ENCODE assay signal across 17 mouse cellular contexts in the genomic region with DNA sequence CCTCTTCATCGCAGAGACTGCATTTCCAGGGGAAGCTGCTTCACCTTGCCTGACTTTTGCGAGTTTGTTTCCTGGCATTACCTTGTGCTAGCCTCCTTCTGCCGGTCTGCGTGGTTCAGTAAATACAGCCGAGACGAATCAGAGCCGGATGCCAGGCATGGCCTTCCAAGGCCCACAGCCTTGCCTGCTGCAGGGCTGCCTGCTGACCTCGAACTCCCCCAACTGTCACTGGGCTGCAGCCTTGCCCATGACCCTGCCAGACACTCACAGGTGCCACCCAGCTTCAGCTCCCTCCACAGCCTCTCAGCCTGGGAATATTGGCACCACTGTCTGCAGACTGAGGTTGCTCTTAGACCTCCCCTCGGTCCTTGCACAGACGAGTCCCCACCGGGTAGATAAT. TPM values are rescaled to one million over a fixed set of nuclear protein-coding genes. Genes with fewer than 3 reads are reported as not detected.
"Had no signal": no experiment of that assay in that cellular context is flagged by ENCODE, and none has a peak within 500 bp of the region (broad histone marks: within the 10 kb centered on the region; RNA-seq: fewer than 3 reads in every experiment).

No protein-coding gene starts in this region.

- H3K4me3 ChIP-seq: left cerebral cortex, adult 2 months; limb, embryonic 12.5 days; liver, embryonic 13.5 days; lung, embryonic 15.5 days; megakaryocyte, embryonic 14.5 days; midbrain, embryonic 12.5 days had no signal

- H3K36me3 ChIP-seq: limb, embryonic 12.5 days; liver, embryonic 13.5 days; lung, embryonic 15.5 days; midbrain, embryonic 12.5 days had no signal

- H3K27me3 ChIP-seq: limb, embryonic 12.5 days; liver, embryonic 13.5 days; lung, embryonic 15.5 days had no signal

- H3K9me3 ChIP-seq: limb, embryonic 12.5 days; liver, embryonic 13.5 days; lung, embryonic 15.5 days; megakaryocyte, embryonic 14.5 days; midbrain, embryonic 12.5 days had no signal

- H3K4me2 ChIP-seq: limb, embryonic 12.5 days; liver, embryonic 13.5 days; lung, embryonic 15.5 days; midbrain, embryonic 12.5 days had no signal

- H3K9ac ChIP-seq: limb, embryonic 12.5 days; liver, embryonic 13.5 days; liver, postnatal 0 days; lung, embryonic 15.5 days; midbrain, embryonic 12.5 days had no signal

- H3K27ac ChIP-seq: kidney, postnatal 0 days; left cerebral cortex, adult 2 months; limb, embryonic 12.5 days; liver, embryonic 13.5 days; lung, embryonic 15.5 days; macrophage; midbrain, embryonic 12.5 days; stomach, postnatal 0 days had no signal

- H3K4me1 ChIP-seq: liver, embryonic 13.5 days; midbrain, embryonic 12.5 days had no signal

- ATAC-seq: liver, postnatal 0 days; midbrain, embryonic 16.5 days had no signal

- DNase-seq: liver; liver, embryonic 13.5 days; liver, postnatal 0 days; lung, postnatal 14 days; thymus, postnatal 4 days had no signal

RNA-seq across cellular contexts. Expression of gene 1700016C15Rik, which starts 37.1 kb away (rescaled TPM):
- total RNA-seq: layer of hippocampus, postnatal 25 days; left cerebral cortex, adult 2 months; left cerebral cortex, postnatal 25 days had no signal
- polyA plus RNA-seq: limb, embryonic 12.5 days; liver, embryonic 13.5 days; liver, postnatal 0 days; macrophage; midbrain, embryonic 12.5 days; midbrain, embryonic 16.5 days; neural tube, embryonic 14.5 days had no signal
